Mouse (Mus musculus) forebrain, embryonic 14.5 days (tissue): ENCODE data around the gene Ralgapa1. TPM values are rescaled to one million over a fixed set of nuclear protein-coding genes. Genes with fewer than 3 reads are reported as not detected.

Experiments used
- ATAC-seq: fragments of 200-750 bp; cut with Nextera tagmentation; 2 replicates; pipeline ENCODE4 v1.8.0; 2017; ENCODE audit warnings: mild to moderate bottlenecking, moderate library complexity
- DNase-seq: peaks from one replicate; pipeline ENCODE4 v3.0.0-alpha.2; 2015; ENCODE audit warnings: low spot score
- H3K27ac ChIP-seq: fragments of 300-500 bp; sonication (generic); 2 replicates; pipeline ENCODE4 v1.5.1; 2014; ENCODE audit warnings: low read depth, mild to moderate bottlenecking, control low read depth, low read length, moderate library complexity
- H3K27me3 ChIP-seq: fragments of 300-500 bp; sonication (generic); replicated peaks from 2 replicates; pipeline ENCODE4 v1.6.1; 2014; ENCODE audit warnings: low read length, control low read depth, mixed read lengths; ENCODE audit not compliant: control insufficient read depth, insufficient read depth
- H3K36me3 ChIP-seq: fragments of 300-500 bp; sonication (generic); 2 replicates; pipeline ENCODE4 v1.6.1; 2014; ENCODE audit warnings: low read length, control low read depth; ENCODE audit not compliant: control insufficient read depth, insufficient read depth
- H3K4me1 ChIP-seq: fragments of 300-500 bp; sonication (generic); 2 replicates; pipeline ENCODE4 v1.6.1; 2014; ENCODE audit warnings: antibody characterized with exemption, low read length, control low read depth; ENCODE audit not compliant: control insufficient read depth, insufficient read depth
- H3K4me2 ChIP-seq: fragments of 300-500 bp; sonication (generic); 2 replicates; pipeline ENCODE4 v1.6.1; 2014; ENCODE audit warnings: mild to moderate bottlenecking, control low read depth, low read length
- H3K4me3 ChIP-seq: fragments of 300-500 bp; sonication (generic); 2 replicates; pipeline ENCODE4 v1.5.1; 2014; ENCODE audit warnings: low read depth, low read length, control low read depth
- H3K9ac ChIP-seq: fragments of 300-500 bp; sonication (generic); 2 replicates; pipeline ENCODE4 v1.6.1; 2014; ENCODE audit warnings: mild to moderate bottlenecking, low read length, control low read depth, moderate library complexity
- H3K9me3 ChIP-seq: fragments of 300-500 bp; sonication (generic); replicated peaks from 2 replicates; pipeline ENCODE4 v1.6.1; 2016; ENCODE audit warnings: low read length, control low read depth, mixed read lengths; ENCODE audit not compliant: control insufficient read depth
- WGBS: fragments of 180-500 bp; shearing (Covaris S2); extraction: QIAGEN DNeasy Blood & Tissue Kit; methylation state at CpG from one replicate; pipeline ENCODE4 v1.1.7; 2014; 5-methylcytosine and 5-hydroxymethylcytosine counted together
- polyA plus RNA-seq: library from polyadenylated mRNA; unstranded; fragments of >200 nt; fragmentation: Nextera tagmentation; extraction: Ambion mirVana; gene quantifications from 2 replicates; pipeline ENCODE4 v1.2.1, GENCODE M21; 2014

Ralgapa1 gene
- polyA plus RNA-seq, 1 experiment from 2014 or later, result 16.6 TPM

- 83% methylated on average over 6 of the region's 6 CpGs for WGBS
- Histone ChIP-seq H3K9me3 (no peaks in the 10 kb centered on the region), H3K27ac (no peak overlapping the region), H3K4me3 (no peak overlapping the region), H3K4me2 (no peak overlapping the region), H3K27me3 (no peaks in the 10 kb centered on the region), H3K36me3 (no peaks in the 10 kb centered on the region), H3K4me1 (peaks cover 4% of the 10 kb centered on the region; the same call in 1 of the 2 replicates), H3K9ac (no peak overlapping the region)
- ATAC-seq, result no peak
- DNase-seq, result no peak
Measured at GRCm38 (mm10) chr12:55569676-55570075, 251.3 kb downstream of the Ralgapa1 start.

GRCm38 (mm10) chr12:55568466-55568865, 252.5 kb downstream of the Ralgapa1 start:
- Histone ChIP-seq H3K36me3 (no peaks in the 10 kb centered on the region), H3K27me3 (no peaks in the 10 kb centered on the region), H3K4me3 (no peak overlapping the region), H3K4me2 (no peak overlapping the region), H3K27ac (no peak overlapping the region), H3K9ac (no peak overlapping the region), H3K9me3 (no peaks in the 10 kb centered on the region), H3K4me1 (peaks cover 4% of the 10 kb centered on the region; the same call in 1 of the 2 replicates)
- ATAC-seq, result no peak
- DNase-seq, result no peak
- 96% methylated on average over 3 of the region's 3 CpGs for WGBS

DNA sequence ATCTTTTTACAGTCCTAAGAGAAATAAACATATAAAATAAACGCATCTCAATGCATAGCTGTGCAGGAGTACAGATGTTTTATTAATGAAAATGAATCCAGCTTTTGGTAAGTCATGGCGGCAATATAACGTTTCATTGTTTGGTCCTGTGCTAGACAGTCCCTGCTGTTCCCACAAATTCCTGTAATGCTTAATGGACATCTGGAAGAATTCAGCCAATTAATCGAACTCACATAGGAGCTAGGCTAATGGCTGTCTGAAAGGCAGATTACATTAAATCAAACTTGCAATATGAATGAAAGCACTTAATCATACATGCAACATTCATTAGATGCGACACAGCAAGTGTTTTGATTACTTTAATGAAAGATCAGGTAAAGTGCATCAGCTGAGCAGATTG, 254.1 kb downstream of the Ralgapa1 start:
- Histone ChIP-seq H3K4me2 (no peak overlapping the region), H3K36me3 (no peaks in the 10 kb centered on the region), H3K9me3 (no peaks in the 10 kb centered on the region), H3K4me3 (no peak overlapping the region), H3K27ac (no peak overlapping the region), H3K4me1 (0 out of 2 replicates have a peak, but pooled peaks cover under 1% of the 10 kb centered on the region), H3K9ac (no peak overlapping the region), H3K27me3 (no peaks in the 10 kb centered on the region)
- WGBS, result 67% methylated on average over 5 of the region's 5 CpGs
- DNase-seq (peak; percentile 23), ATAC-seq (no peak)

DNA sequence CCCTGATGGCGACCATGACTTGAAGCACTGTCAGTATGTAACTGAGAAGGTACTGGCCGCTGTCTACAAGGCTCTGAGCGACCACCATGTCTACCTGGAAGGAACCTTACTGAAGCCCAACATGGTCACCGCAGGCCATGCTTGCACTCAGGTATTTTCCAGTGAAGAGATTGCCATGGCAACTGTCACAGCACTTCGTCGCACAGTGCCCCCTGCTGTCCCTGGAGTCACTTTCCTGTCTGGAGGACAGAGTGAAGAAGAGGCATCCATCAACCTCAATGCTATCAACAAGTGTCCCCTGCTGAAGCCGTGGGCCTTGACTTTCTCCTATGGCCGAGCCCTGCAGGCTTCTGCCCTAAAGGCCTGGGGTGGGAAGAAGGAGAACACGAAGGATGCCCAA, 255.1 kb downstream of the Ralgapa1 start:
- ATAC-seq (no peak), DNase-seq (no peak)
- Histone ChIP-seq H3K4me3 (no peak overlapping the region), H3K27ac (no peak overlapping the region), H3K27me3 (no peaks in the 10 kb centered on the region), H3K9me3 (no peaks in the 10 kb centered on the region), H3K9ac (no peak overlapping the region), H3K4me2 (no peak overlapping the region), H3K4me1 (no peaks in the 10 kb centered on the region), H3K36me3 (no peaks in the 10 kb centered on the region)
- WGBS, result 82% methylated on average over 9 of the region's 9 CpGs

DNA sequence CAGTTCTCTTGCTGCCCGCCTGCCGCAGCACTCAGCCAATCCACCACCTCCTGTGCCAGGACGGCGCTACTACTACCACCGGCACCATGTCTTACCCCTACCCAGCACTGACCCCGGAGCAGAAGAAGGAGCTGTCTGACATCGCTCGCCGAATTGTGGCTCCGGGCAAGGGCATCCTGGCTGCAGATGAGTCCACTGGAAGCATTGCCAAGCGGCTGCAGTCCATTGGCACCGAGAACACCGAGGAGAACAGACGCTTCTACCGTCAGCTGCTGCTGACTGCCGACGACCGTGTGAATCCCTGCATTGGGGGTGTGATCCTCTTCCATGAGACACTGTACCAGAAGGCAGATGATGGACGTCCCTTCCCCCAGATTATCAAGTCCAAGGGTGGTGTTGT, 255.8 kb downstream of the Ralgapa1 start, which contains the start of gene Aldoart2:
Aldoart2 (plus strand) TSS at position 34 of the 400 bp plus-strand sequence.
- H3K9me3 ChIP-seq, result no peaks in the 10 kb centered on the region
- ATAC-seq, result no peak
- no peaks in the 10 kb centered on the region for H3K27me3 ChIP-seq
- WGBS, result 95% methylated on average over 19 of the region's 19 CpGs
- no peak for DNase-seq
- H3K36me3 ChIP-seq, result no peaks in the 10 kb centered on the region
- no peak within 1 kb of the TSS for H3K9ac ChIP-seq
- no peak within 1 kb of the TSS for H3K27ac ChIP-seq
- no peak within 1 kb of the TSS for H3K4me3 ChIP-seq
- peaks cover 3% of the 10 kb centered on the region; the same call in 1 of the 2 replicates for H3K4me1 ChIP-seq
- no peak within 1 kb of the TSS for H3K4me2 ChIP-seq

GRCm38 (mm10) chr12:55564187-55564963, 256.6 kb downstream of the Ralgapa1 start:
- no peaks in the 10 kb centered on the region for H3K36me3 ChIP-seq
- H3K9ac ChIP-seq, result no peak overlapping the region
- no peaks in the 10 kb centered on the region for H3K27me3 ChIP-seq
- H3K9me3 ChIP-seq, result no peaks in the 10 kb centered on the region
- no peak overlapping the region for H3K4me3 ChIP-seq
- 86% methylated on average over 9 of the region's 9 CpGs for WGBS
- no peak overlapping the region for H3K27ac ChIP-seq
- no peak for DNase-seq
- no peak overlapping the region for H3K4me2 ChIP-seq
- ATAC-seq, result no peak
- H3K4me1 ChIP-seq, result peaks cover 4% of the 10 kb centered on the region; the same call in 1 of the 2 replicates

DNA sequence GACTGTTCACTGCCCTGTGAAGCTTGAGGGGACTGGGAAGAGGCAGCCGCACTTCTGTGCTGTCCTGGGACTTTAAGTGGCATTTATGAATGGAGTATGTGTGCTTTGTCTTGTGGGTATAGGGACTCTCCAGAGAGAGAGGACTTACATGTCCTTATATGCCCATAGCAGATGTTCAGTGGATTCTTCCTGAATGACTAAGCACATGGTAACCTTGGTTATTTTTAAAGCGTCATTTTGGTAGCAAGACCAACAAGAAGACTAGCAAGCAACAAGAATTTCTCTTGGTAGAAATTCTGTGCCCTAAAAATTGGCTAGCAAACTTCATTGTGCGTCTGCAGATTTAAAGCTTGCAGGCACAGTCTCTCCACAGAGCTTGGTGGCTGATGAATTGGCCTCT, 257.2 kb downstream of the Ralgapa1 start:
- WGBS, result 94% methylated on average over 3 of the region's 3 CpGs

GRCm38 (mm10) chr12:55560025-55560690, 260.8 kb downstream of the Ralgapa1 start:
- Histone ChIP-seq H3K36me3 (no peaks in the 10 kb centered on the region), H3K4me2 (peak overlapping the region; percentile 39), H3K27me3 (no peaks in the 10 kb centered on the region), H3K9ac (0 out of 2 replicates have a peak overlapping the region, but pooled peaks have one; percentile 36), H3K9me3 (no peaks in the 10 kb centered on the region), H3K4me1 (peaks cover 4% of the 10 kb centered on the region; the same call in 1 of the 2 replicates), H3K27ac (no peak overlapping the region), H3K4me3 (peak overlapping the region; percentile 8; the same call in 1 of the 2 replicates)
- ATAC-seq (no peak), DNase-seq (no peak)
- WGBS, result 8% methylated on average over 19 of the region's 19 CpGs

More for the DNA sequence above, 257.2 kb downstream of the Ralgapa1 start:
- Histone ChIP-seq H3K9ac (no peak overlapping the region), H3K27ac (no peak overlapping the region), H3K36me3 (no peaks in the 10 kb centered on the region), H3K27me3 (no peaks in the 10 kb centered on the region), H3K9me3 (no peaks in the 10 kb centered on the region), H3K4me2 (no peak overlapping the region), H3K4me3 (no peak overlapping the region), H3K4me1 (peaks cover 4% of the 10 kb centered on the region; the same call in 1 of the 2 replicates)
- no peak for DNase-seq
- no peak for ATAC-seq
